Mouse (Mus musculus) limb, embryonic 14.5 days (tissue): Measurements from ENCODE around the gene Lrig1. TPM values are rescaled to one million over a fixed set of nuclear protein-coding genes. Genes with fewer than 3 reads are reported as not detected.
A peak's percentile ranks its signal among the peaks of the same experiment; 100 is the strongest.

Source experiments
- ATAC-seq: fragments of 200-750 bp; cut with Nextera tagmentation; 2 replicates; pipeline ENCODE4 v1.8.0; 2017; ENCODE audit warnings: low read depth, moderate number of reproducible peaks, moderate TSS enrichment; ENCODE audit not compliant: low FRiP score
- DNase-seq: peaks from one replicate; pipeline ENCODE4 v3.0.0-alpha.2; 2015; ENCODE audit warnings: low spot score
- H3K27ac ChIP-seq: fragments of 300-500 bp; sonication (generic); replicated peaks from 2 replicates; pipeline ENCODE4 v1.5.1; 2014; ENCODE audit warnings: low read depth, mild to moderate bottlenecking, low read length, moderate library complexity, mixed read lengths
- H3K27me3 ChIP-seq: fragments of 300-500 bp; sonication (generic); 2 replicates; pipeline ENCODE4 v1.6.1; 2014; ENCODE audit warnings: low read length, mixed read lengths; ENCODE audit not compliant: control insufficient read depth, insufficient read depth
- H3K36me3 ChIP-seq: fragments of 300-500 bp; sonication (generic); 2 replicates; pipeline ENCODE4 v1.6.1; 2014; ENCODE audit warnings: mild to moderate bottlenecking, low read length, moderate library complexity, mixed read lengths; ENCODE audit not compliant: control insufficient read depth, insufficient read depth
- H3K4me1 ChIP-seq: fragments of 300-500 bp; sonication (generic); 2 replicates; pipeline ENCODE4 v1.6.1; 2014; ENCODE audit warnings: antibody characterized with exemption, low read length, mixed read lengths; ENCODE audit not compliant: control insufficient read depth, insufficient read depth
- H3K4me2 ChIP-seq: fragments of 300-500 bp; sonication (generic); replicated peaks from 2 replicates; pipeline ENCODE4 v1.6.1; 2014; ENCODE audit warnings: low read depth, mild to moderate bottlenecking, low read length, moderate library complexity; ENCODE audit not compliant: severe bottlenecking
- H3K4me3 ChIP-seq: fragments of 300-500 bp; sonication (generic); replicated peaks from 2 replicates; pipeline ENCODE4 v1.5.1; 2014; ENCODE audit warnings: low read length
- H3K9ac ChIP-seq: fragments of 300-500 bp; sonication (generic); 2 replicates; pipeline ENCODE4 v1.6.1; 2014; ENCODE audit warnings: mild to moderate bottlenecking, low read depth, low read length, moderate library complexity; ENCODE audit not compliant: severe bottlenecking
- H3K9me3 ChIP-seq: fragments of 300-500 bp; sonication (generic); 2 replicates; pipeline ENCODE4 v1.6.1; 2016; ENCODE audit warnings: low read length; ENCODE audit not compliant: control insufficient read depth
- POLR2A ChIP-seq: fragments of 200-500 bp; IDR thresholded peaks from 2 replicates; pipeline ENCODE4 v1.8.0; 2012; ENCODE audit warnings: inconsistent platforms, mild to moderate bottlenecking, moderate library complexity, borderline replicate concordance; ENCODE audit not compliant: insufficient read depth, insufficient read length; ENCODE audit errors: extremely low read depth
- WGBS: fragments of 180-500 bp; shearing (Covaris S2); extraction: QIAGEN DNeasy Blood & Tissue Kit; methylation state at CpG from one replicate; pipeline ENCODE4 v1.1.7; 2014; 5-methylcytosine and 5-hydroxymethylcytosine counted together
- polyA plus RNA-seq, 2 experiments: library from polyadenylated mRNA; depleted of rRNA in 1 of 2; stranded (reverse) in 1 of 2; unstranded in 1 of 2; fragments of >200 nt; fragmentation: Nextera tagmentation in 1 of 2; extraction: Ambion mirVana in 1 of 2; gene quantifications; 2 replicates each; pipeline versions ENCODE4 v1.2.1 to v1.2.3; 2012 to 2014

Gene Lrig1
- polyA plus RNA-seq, 2 experiments: 35.1 to 49.4 TPM

- no peaks in the 10 kb centered on the region for H3K9me3 ChIP-seq
- 82% methylated on average over 17 of the region's 17 CpGs for WGBS
- H3K4me1 ChIP-seq: peaks cover 29% of the 10 kb centered on the region
- peaks cover 20% of the 10 kb centered on the region for H3K36me3 ChIP-seq
- TF ChIP-seq POLR2A: no peak
- no peak overlapping the region for H3K4me2 ChIP-seq
- DNase-seq (no peak), ATAC-seq (no peak)
- no peak overlapping the region for H3K4me3 ChIP-seq
- H3K27ac ChIP-seq: no peak overlapping the region
- no peaks in the 10 kb centered on the region for H3K27me3 ChIP-seq
- H3K9ac ChIP-seq: no peak overlapping the region
Observed at GRCm38 (mm10) chr6:94651541-94651940, 48.4 kb downstream of the Lrig1 start.

- no peak overlapping the region for H3K4me2 ChIP-seq
- H3K4me3 ChIP-seq: no peak overlapping the region
- TF ChIP-seq POLR2A: no peak
- H3K27ac ChIP-seq: no peak overlapping the region
- H3K9me3 ChIP-seq: no peaks in the 10 kb centered on the region
- no peak overlapping the region for H3K9ac ChIP-seq
- 88% methylated on average over 1 of the region's 1 CpGs for WGBS
- DNase-seq: no peak
- no peak for ATAC-seq
- peaks cover 16% of the 10 kb centered on the region for H3K36me3 ChIP-seq
- peaks cover 45% of the 10 kb centered on the region for H3K4me1 ChIP-seq
- H3K27me3 ChIP-seq: no peaks in the 10 kb centered on the region
Observed at GRCm38 (mm10) chr6:94649637-94650036, 50.3 kb downstream of the Lrig1 start.

- H3K4me2 ChIP-seq: peak overlapping the region; percentile 32; the same call in 1 of the 2 replicates
- no peak for DNase-seq
Observed at GRCm38 (mm10) chr6:94648496-94648895, 51.5 kb downstream of the Lrig1 start.

DNA sequence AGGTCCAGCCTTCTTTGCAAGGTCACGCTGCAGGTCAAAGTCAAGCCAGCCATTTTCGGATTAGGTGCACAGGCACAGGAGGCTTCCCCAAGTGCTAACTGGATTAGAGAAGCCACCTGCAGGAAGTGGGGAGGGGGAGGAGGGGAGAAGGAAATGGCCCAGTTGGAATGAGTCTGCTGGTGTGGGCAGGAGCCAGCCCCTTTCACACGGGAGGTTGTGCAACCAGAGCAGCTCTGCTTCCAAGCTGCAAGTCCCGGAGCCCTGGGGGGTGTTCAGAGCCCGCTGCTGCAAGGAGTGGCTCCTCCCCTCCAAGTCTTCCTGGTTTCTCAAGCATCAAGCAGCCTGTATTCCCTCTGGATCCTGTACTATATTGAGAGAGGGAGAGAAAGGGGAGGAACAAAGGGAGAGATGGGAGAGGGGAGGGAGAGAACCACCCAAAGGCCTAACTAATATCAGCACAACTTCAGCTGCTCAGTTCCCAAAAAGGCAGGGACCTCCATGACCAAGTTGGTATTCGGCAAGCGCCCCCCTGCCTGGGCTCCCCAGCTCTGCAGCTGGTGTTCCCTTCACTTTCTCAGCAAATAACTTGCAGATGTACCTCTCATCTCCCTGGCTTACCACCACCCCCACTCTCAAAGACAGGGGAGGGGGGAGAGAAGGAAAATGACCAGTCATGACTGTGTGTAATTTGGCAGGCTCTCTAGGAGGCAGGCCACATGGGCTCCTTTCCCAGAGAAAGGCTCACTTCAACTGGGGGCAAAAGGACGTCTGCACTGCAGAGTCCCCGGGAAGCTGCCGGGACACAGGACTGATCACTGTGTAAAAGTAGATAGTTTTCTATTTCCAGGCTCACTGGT, 52.2 kb downstream of the Lrig1 start:
- peaks cover 51% of the 10 kb centered on the region for H3K4me1 ChIP-seq
- peaks cover 7% of the 10 kb centered on the region for H3K36me3 ChIP-seq
- no peak for TF ChIP-seq POLR2A
- ATAC-seq (peak; percentile 91), DNase-seq (peak; percentile 88)
- peak overlapping the region; percentile 64 for H3K27ac ChIP-seq
- H3K9ac ChIP-seq: no peak overlapping the region
- H3K4me2 ChIP-seq: peak overlapping the region; percentile 32
- no peak overlapping the region for H3K4me3 ChIP-seq
- 6% methylated on average over 10 of the region's 10 CpGs for WGBS
- H3K27me3 ChIP-seq: no peaks in the 10 kb centered on the region
- no peaks in the 10 kb centered on the region for H3K9me3 ChIP-seq

More at GRCm38 (mm10) chr6:94648496-94648895, 51.5 kb downstream of the Lrig1 start:
- Histone ChIP-seq H3K9me3 (no peaks in the 10 kb centered on the region), H3K4me3 (no peak overlapping the region), H3K36me3 (peaks cover 7% of the 10 kb centered on the region), H3K27ac (peak overlapping the region; percentile 64), H3K9ac (0 out of 2 replicates have a peak overlapping the region, but pooled peaks have one; percentile 13), H3K27me3 (no peaks in the 10 kb centered on the region), H3K4me1 (peaks cover 51% of the 10 kb centered on the region)
- WGBS: 37% methylated on average over 4 of the region's 4 CpGs
- TF ChIP-seq POLR2A: no peak
- no peak for ATAC-seq

DNA sequence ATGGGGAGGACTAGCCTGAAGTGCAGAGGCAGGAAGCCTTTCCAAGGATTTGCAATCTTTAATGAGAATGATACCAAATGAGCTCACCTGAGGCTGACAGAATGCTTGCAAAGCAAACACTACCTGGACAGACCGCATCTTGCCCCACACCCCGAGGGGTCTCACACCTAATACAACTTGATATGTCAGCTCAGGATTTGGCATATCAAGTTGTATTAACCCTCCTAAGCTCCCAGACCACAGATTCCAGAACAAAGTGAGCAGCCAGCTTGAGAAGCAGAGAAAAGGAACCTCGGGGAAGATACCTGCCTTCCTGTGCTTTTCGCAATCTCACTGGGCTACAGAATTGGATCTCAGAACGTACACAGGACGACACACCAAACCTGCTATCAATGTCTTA, 53.1 kb downstream of the Lrig1 start:
- DNase-seq (no peak), ATAC-seq (no peak)
- Histone ChIP-seq H3K4me1 (peaks cover 51% of the 10 kb centered on the region), H3K36me3 (peaks cover 7% of the 10 kb centered on the region), H3K27me3 (no peaks in the 10 kb centered on the region), H3K9ac (no peak overlapping the region), H3K4me3 (no peak overlapping the region), H3K9me3 (no peaks in the 10 kb centered on the region), H3K4me2 (0 out of 2 replicates have a peak overlapping the region, but pooled peaks have one; percentile 32), H3K27ac (peak overlapping the region; percentile 64)
- no peak for TF ChIP-seq POLR2A
- WGBS: 57% methylated on average over 6 of the region's 6 CpGs
